Mouse (Mus musculus): ENCODE results near the gene Irf2.

The Irf2 gene

GRCm38 (mm10) chr8:46758131-46758530 is 18.6 kb downstream of the Irf2 start:
- no peak for DNase-seq

GRCm38 (mm10) chr8:46758676-46759075 is 19.1 kb downstream of the Irf2 start:
- no peak for DNase-seq

GRCm38 (mm10) chr8:46759562-46759961 is 20.0 kb downstream of the Irf2 start:
- DNase-seq = no peak

GRCm38 (mm10) chr8:46760701-46761100 is 21.2 kb downstream of the Irf2 start:
- DNase-seq = no peak

- no peak for DNase-seq
Observed at GRCm38 (mm10) chr8:46761454-46761853, 21.9 kb downstream of the Irf2 start.

- DNase-seq = no peak
Observed at GRCm38 (mm10) chr8:46769408-46770180, 30.1 kb downstream of the Irf2 start.

- DNase-seq = no peak
Observed at GRCm38 (mm10) chr8:46770905-46771516, 31.5 kb downstream of the Irf2 start.

GRCm38 (mm10) chr8:46772801-46773200 is 33.3 kb downstream of the Irf2 start:
- no peak for DNase-seq

- peak; percentile 42 to 57 for DNase-seq
Observed at GRCm38 (mm10) chr8:46777760-46778460, 38.4 kb downstream of the Irf2 start.

GRCm38 (mm10) chr8:46781067-46781657 is 41.6 kb downstream of the Irf2 start:
- DNase-seq = no peak

GRCm38 (mm10) chr8:46782254-46782653 is 42.7 kb downstream of the Irf2 start:
- DNase-seq = no peak

GRCm38 (mm10) chr8:46785070-46785469 is 45.5 kb downstream of the Irf2 start:
- no peak for DNase-seq

- no peak for DNase-seq
Observed at GRCm38 (mm10) chr8:46785926-46786325, 46.4 kb downstream of the Irf2 start.

- DNase-seq = no peak
Observed at GRCm38 (mm10) chr8:46789091-46789881, 49.8 kb downstream of the Irf2 start.

GRCm38 (mm10) chr8:46791664-46792371 is 52.3 kb downstream of the Irf2 start:
- DNase-seq = no peak

- no peak for DNase-seq
Observed at GRCm38 (mm10) chr8:46792653-46793052, 53.1 kb downstream of the Irf2 start.

- DNase-seq = no peak
Observed at GRCm38 (mm10) chr8:46793248-46793647, 53.7 kb downstream of the Irf2 start.

GRCm38 (mm10) chr8:46794317-46794716 is 54.8 kb downstream of the Irf2 start:
- no peak for DNase-seq

GRCm38 (mm10) chr8:46799212-46799611 is 59.7 kb downstream of the Irf2 start:
- no peak for DNase-seq

- DNase-seq = no peak
Observed at GRCm38 (mm10) chr8:46799706-46800105, 60.2 kb downstream of the Irf2 start.

GRCm38 (mm10) chr8:46801153-46801684 is 61.7 kb downstream of the Irf2 start:
- no peak for DNase-seq

GRCm38 (mm10) chr8:46802009-46802408 is 62.5 kb downstream of the Irf2 start:
- DNase-seq = no peak

Measured in kidney, postnatal 4 days (tissue).